Mouse (Mus musculus) E14TG2a.4 (cell line): ENCODE measurements at regions not wholly inside any gene's neighbourhood (a gene's known extent, or its start where the extent isn't known, plus 50 kb on each side); places are given as distances from the start of the nearest gene placed in this dataset.

Source experiments
- CTCF ChIP-seq: conservative IDR thresholded peaks from 2 replicates; pipeline ENCODE4 v1.5.1; 2014; ENCODE audit warnings: low read length
- NANOG ChIP-seq: IDR thresholded peaks from 2 replicates; pipeline ENCODE4 v1.6.1; 2014; ENCODE audit warnings: borderline replicate concordance, low read length, mixed read lengths
- POU5F1 ChIP-seq: IDR thresholded peaks from 2 replicates; pipeline ENCODE4 v1.6.1; 2014; ENCODE audit warnings: low read length, borderline replicate concordance

DNA sequence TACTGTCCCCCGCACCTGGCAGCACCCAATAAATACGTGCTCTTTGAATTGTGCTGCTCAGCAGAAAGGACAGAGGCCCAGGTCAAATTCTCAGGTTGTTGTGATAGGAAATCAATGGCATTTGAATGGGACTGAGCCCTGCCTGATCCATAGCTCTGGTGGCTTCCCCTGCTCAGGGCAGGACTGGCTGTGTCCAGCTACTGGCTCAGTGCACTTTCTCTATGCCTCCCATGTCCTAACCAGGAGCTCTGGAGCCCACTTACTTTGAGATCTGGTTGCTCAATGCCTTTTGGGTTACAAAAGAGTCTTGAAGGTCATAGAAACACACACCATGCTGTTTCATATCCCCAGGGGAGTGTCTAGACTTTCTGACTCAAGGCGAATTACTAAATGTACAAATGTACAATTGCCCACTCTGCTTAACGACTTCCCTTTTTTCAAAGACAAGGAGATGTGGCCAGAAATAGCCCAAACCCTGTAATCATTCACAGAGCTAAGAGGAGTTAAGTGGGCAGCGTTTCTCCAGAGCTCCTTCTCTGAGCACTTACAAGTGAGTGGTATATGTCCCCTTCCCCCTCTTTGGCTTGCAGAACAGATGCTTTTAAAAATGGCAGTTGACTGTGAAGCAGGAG is 130.4 kb upstream of the Plxnc1 start:
- no peak for TF ChIP-seq CTCF
- TF ChIP-seq POU5F1, result no peak
- TF ChIP-seq NANOG, result no peak
